Mouse (Mus musculus): ENCODE measurements around the gene Zfp280d.

DNA sequence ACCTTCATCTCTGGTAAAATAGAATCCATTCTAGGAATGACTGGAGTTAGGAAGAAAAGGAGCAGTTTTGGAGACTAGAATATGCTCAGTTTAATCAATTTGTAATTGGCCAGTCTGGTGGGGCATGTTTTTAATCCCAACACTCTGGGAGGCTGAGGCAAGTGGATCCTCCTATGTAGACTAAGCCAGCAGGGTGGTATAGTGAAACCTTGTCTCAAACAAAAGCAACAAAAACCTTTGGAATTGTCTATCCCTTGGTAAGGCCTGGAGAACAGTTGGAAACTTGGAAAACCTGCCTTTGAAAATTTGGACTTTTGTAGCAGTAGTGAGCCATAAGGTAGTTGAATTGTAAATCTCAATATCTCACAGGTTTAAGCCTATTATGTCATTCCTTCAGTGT lies 2.3 kb downstream of the Zfp280d start:
- TF ChIP-seq CTCF (IDR thresholded peaks at IDR 0.05; ENCODE audit: extremely low read depth, insufficient read length, insufficient replicate concordance, low read depth, low read length) (no peak), POLR2A (IDR thresholded peaks at IDR 0.05; ENCODE audit: low read depth, low read length) (no peak)
